Mouse (Mus musculus) hindbrain, embryonic 14.5 days (tissue): ENCODE measurements around the gene Hsf2bp. TPM values are rescaled to one million over a fixed set of nuclear protein-coding genes. Genes with fewer than 3 reads are reported as not detected.
"Not testable (repeated sequence)": the region's sequence is repeated elsewhere in the genome, so short reads cannot be mapped to it uniquely, and the experiment has no call there.

Source experiments
- ATAC-seq: fragments of 200-750 bp; cut with Nextera tagmentation; 2 replicates; pipeline ENCODE4 v1.8.0; 2017; ENCODE audit warnings: moderate number of reproducible peaks, mild to moderate bottlenecking, moderate TSS enrichment, moderate library complexity; ENCODE audit not compliant: low FRiP score
- DNase-seq: peaks from one replicate; pipeline ENCODE4 v3.0.0-alpha.2; 2015; ENCODE audit warnings: low spot score
- H3K27ac ChIP-seq: fragments of 300-500 bp; sonication (generic); 2 replicates; pipeline ENCODE4 v1.5.1; 2014; ENCODE audit warnings: mild to moderate bottlenecking, moderate library complexity
- H3K27me3 ChIP-seq: fragments of 300-500 bp; sonication (generic); 2 replicates; pipeline ENCODE4 v1.6.1; 2014; ENCODE audit warnings: mild to moderate bottlenecking, low read length, mixed read lengths; ENCODE audit not compliant: control insufficient read depth, insufficient read depth
- H3K36me3 ChIP-seq: fragments of 300-500 bp; sonication (generic); replicated peaks from 2 replicates; pipeline ENCODE4 v1.6.1; 2014; ENCODE audit not compliant: control insufficient read depth, insufficient read depth
- H3K4me1 ChIP-seq: fragments of 300-500 bp; sonication (generic); replicated peaks from 2 replicates; pipeline ENCODE4 v1.6.1; 2014; ENCODE audit warnings: antibody characterized with exemption, low read length, mixed read lengths; ENCODE audit not compliant: control insufficient read depth, insufficient read depth
- H3K4me2 ChIP-seq: fragments of 300-500 bp; sonication (generic); replicated peaks from 2 replicates; pipeline ENCODE4 v1.6.1; 2014; ENCODE audit warnings: mild to moderate bottlenecking, moderate library complexity
- H3K4me3 ChIP-seq: fragments of 300-500 bp; sonication (generic); replicated peaks from 2 replicates; pipeline ENCODE4 v1.5.1; 2014; ENCODE audit warnings: mild to moderate bottlenecking, low read length
- H3K9ac ChIP-seq: fragments of 300-500 bp; sonication (generic); 2 replicates; pipeline ENCODE4 v1.6.1; 2014
- H3K9me3 ChIP-seq: fragments of 300-500 bp; sonication (generic); 2 replicates; pipeline ENCODE4 v1.6.1; 2016; ENCODE audit warnings: low read length; ENCODE audit not compliant: control insufficient read depth
- WGBS: fragments of 180-500 bp; shearing (Covaris S2); extraction: QIAGEN DNeasy Blood & Tissue Kit; methylation state at CpG from one replicate; pipeline ENCODE4 v1.1.7; 2014; 5-methylcytosine and 5-hydroxymethylcytosine counted together
- polyA plus RNA-seq: library from polyadenylated mRNA; unstranded; fragments of >200 nt; fragmentation: Nextera tagmentation; extraction: Ambion mirVana; gene quantifications from 2 replicates; pipeline ENCODE4 v1.2.1, GENCODE M21; 2014

The Hsf2bp gene
- 0.59 and 0.82 TPM in 2 replicates for polyA plus RNA-seq

DNA sequence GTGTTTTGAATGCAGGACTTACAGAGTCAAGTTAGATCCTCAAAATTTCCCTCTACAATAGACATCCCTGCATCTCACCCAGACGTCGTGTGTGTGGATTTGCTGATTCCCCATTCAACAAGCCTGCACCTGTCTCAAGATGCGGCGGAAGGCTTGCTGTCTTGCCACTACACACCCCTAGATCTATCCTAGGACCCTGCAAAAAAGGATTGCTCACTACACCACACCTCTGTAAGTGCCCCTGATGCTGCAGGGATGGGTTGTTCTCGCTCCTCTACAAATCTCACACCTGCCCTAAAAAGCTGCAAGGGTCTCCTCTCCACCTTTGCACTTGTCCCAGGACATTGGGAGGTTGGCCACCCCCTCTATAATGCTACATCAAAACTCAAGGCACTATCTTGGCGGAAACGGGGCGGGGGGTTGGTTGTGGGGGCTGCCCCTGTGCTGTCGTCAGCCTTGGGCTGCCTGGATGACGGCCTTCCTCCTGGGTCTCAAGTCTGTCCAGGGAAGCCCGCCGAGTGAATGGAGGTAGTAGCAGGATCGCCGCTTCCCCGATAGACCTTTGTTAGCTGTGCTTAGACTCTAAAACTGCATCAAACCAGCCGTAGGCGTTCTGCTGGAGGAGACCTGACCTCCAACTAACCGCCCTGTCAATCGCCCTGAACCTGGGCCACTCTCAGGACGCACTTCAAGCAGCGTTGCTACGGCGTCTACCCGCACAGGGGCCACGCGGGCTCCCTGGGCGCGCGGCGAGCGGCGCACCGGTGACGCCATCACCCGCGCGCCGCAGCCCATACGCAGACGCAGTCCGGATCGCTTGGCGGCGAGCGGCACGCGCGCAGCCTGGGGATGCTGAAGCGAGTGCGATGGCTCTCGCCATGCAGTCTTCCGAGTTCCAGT, at the start of gene Hsf2bp, which contains the start of gene Rrp1b:
Hsf2bp (minus strand) TSS at position 741 of the 900 bp plus-strand sequence.
Rrp1b (plus strand) TSS at position 492 of the 900 bp plus-strand sequence.
- ATAC-seq (peak; percentile 97), DNase-seq (peak; percentile 92)
- peak within 1 kb of the TSS; percentile 72 for H3K4me3 ChIP-seq
- no peaks in the 10 kb centered on the region; the same call in 1 of the 2 replicates for H3K36me3 ChIP-seq
- no peaks in the 10 kb centered on the region for H3K27me3 ChIP-seq
- 6% methylated on average over 52 of the region's 52 CpGs for WGBS
- H3K4me2 ChIP-seq, result peak within 1 kb of the TSS; percentile 94
- H3K9ac ChIP-seq, result peak within 1 kb of the TSS; percentile 83
- peaks cover 13% of the 10 kb centered on the region for H3K4me1 ChIP-seq
- no peaks in the 10 kb centered on the region for H3K9me3 ChIP-seq
- peak within 1 kb of the TSS; percentile 84 for H3K27ac ChIP-seq

DNA sequence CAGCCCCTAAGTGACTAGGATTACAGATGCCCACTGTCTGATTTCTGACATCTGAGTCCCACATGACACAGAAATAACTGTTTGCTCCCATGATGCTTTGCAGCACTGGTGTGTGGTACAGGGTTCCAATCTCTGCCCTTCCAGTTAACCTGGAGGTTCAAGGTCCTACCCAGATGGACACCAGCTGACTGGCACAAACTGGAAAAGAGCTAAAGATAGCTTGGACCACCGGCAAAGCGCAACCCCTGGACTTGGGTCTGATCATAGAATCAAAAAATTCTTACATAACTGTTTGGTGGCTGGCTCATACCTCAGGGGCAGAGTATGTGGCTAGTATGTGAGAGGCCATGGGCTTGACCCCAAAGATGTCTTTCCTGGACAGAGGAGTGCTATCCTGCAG, 47.2 kb upstream of the Hsf2bp start:
- no peak for ATAC-seq
- 95% methylated on average over 2 of the region's 2 CpGs for WGBS
- Histone ChIP-seq H3K36me3 (no peaks in the 10 kb centered on the region), H3K4me1 (no peaks in the 10 kb centered on the region), H3K27ac (no peak overlapping the region), H3K9me3 (no peaks in the 10 kb centered on the region), H3K4me2 (no peak overlapping the region), H3K9ac (no peak overlapping the region), H3K4me3 (no peak overlapping the region), H3K27me3 (no peaks in the 10 kb centered on the region)
- DNase-seq, result no peak

DNA sequence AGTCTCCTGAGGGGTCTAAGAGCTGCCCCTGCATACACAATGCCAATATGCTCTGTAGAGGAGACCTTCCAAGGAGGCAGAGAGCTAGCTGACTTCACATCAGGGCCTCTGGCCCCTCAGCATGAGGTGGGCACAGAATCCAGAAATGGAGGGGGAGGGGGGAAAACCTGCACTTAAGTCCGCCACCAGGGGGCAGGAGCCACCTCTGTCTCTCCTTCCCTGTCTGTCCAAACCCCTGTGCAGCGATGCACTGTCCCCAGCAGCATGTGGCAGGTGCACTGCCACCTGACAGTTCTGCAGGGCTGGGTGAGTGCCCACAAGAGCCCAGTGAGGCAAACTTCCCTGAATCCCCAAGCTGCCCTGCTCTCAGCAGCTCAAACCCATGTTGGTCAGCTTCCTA, 39.0 kb upstream of the Hsf2bp start:
- ATAC-seq (no peak), DNase-seq (peak; percentile 72)
- no peak overlapping the region for H3K4me3 ChIP-seq
- H3K27me3 ChIP-seq, result no peaks in the 10 kb centered on the region
- 0 out of 2 replicates have a peak, but pooled peaks cover 4% of the 10 kb centered on the region for H3K4me1 ChIP-seq
- no peak overlapping the region for H3K9ac ChIP-seq
- H3K27ac ChIP-seq, result no peak overlapping the region
- H3K4me2 ChIP-seq, result no peak overlapping the region
- no peaks in the 10 kb centered on the region for H3K36me3 ChIP-seq
- WGBS, result 0% methylated on average over 2 of the region's 2 CpGs
- H3K9me3 ChIP-seq, result no peaks in the 10 kb centered on the region

DNA sequence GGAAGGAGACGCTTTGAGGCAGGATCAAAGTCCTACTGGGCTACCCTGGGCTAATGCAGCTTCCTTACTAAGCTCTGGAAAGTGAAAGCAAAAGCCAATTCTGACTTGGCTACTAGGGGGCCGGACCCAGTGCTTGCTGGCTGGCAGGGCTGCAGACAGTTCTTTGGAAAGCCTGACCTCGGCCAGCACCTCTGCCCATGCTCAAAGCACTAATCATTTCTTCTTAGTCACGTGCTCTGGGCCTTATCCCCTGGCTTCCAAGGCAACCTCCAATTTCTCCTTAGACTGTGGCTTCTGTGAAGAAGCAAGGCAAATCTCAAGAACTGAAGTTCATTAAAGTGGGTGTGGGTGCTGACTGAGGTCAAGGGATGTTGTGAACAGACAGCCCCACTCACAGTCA, 38.5 kb upstream of the Hsf2bp start:
- Histone ChIP-seq H3K9me3 (no peaks in the 10 kb centered on the region), H3K4me2 (no peak overlapping the region), H3K4me1 (0 out of 2 replicates have a peak, but pooled peaks cover 4% of the 10 kb centered on the region), H3K36me3 (no peaks in the 10 kb centered on the region), H3K27ac (no peak overlapping the region), H3K4me3 (no peak overlapping the region), H3K27me3 (no peaks in the 10 kb centered on the region), H3K9ac (no peak overlapping the region)
- DNase-seq (no peak), ATAC-seq (no peak)
- 68% methylated on average over 4 of the region's 4 CpGs for WGBS

DNA sequence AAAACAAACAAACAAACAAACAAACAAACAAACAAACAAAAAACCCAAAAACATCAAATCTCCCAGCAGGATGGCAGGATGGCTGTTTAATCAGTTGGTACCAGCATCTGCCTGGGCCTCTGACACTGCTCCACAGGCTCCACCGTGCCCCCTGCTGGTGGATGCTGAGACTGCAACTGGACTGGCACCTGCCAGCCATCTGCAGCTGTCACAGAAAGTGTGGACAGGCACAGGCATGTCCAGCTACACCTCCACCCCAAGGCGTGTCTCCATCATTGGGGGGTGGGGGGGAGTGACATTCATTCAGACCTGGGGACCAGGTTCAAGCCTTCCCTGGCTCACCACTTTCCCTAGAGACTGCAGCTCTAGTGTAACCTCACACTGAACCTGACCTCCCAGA, 37.2 kb upstream of the Hsf2bp start:
- H3K36me3 ChIP-seq, result no peaks in the 10 kb centered on the region
- peak; percentile 57; the same call in 1 of the 2 replicates for ATAC-seq
- no peak overlapping the region for H3K4me3 ChIP-seq

DNA sequence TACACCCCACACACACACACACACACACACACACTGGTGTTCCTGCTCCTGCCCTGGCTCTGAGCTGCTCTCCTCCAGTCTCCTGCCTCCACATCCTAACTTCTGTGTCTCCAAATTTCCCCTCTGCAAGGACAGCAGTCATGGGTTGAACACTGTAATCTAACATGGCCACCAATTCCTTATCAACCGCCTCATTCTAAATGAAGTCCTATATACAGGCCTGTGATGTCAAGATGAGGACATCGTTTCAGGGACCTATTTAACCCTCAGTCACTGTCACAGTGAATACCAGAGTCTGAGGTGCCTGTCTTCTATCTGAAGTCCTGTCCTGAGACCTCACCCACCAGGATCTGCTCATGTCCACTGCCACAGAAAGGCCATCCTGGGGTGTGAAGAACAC, 32.7 kb upstream of the Hsf2bp start:
- H3K27ac ChIP-seq, result no peak overlapping the region
- H3K9ac ChIP-seq, result no peak overlapping the region
- no peaks in the 10 kb centered on the region for H3K27me3 ChIP-seq
- no peaks in the 10 kb centered on the region for H3K4me1 ChIP-seq
- H3K4me3 ChIP-seq, result no peak overlapping the region
- 93% methylated on average over 2 of the region's 2 CpGs for WGBS
- DNase-seq (no peak), ATAC-seq (no peak)
- no peaks in the 10 kb centered on the region for H3K36me3 ChIP-seq
- H3K4me2 ChIP-seq, result no peak overlapping the region
- H3K9me3 ChIP-seq, result no peaks in the 10 kb centered on the region

More for the DNA sequence above, 37.2 kb upstream of the Hsf2bp start:
- Histone ChIP-seq H3K4me2 (no peak overlapping the region), H3K9ac (no peak overlapping the region), H3K27ac (no peak overlapping the region), H3K9me3 (no peaks in the 10 kb centered on the region), H3K27me3 (no peaks in the 10 kb centered on the region), H3K4me1 (0 out of 2 replicates have a peak, but pooled peaks cover 4% of the 10 kb centered on the region)
- WGBS, result 5% methylated on average over 2 of the region's 2 CpGs
- peak; percentile 78 for DNase-seq

DNA sequence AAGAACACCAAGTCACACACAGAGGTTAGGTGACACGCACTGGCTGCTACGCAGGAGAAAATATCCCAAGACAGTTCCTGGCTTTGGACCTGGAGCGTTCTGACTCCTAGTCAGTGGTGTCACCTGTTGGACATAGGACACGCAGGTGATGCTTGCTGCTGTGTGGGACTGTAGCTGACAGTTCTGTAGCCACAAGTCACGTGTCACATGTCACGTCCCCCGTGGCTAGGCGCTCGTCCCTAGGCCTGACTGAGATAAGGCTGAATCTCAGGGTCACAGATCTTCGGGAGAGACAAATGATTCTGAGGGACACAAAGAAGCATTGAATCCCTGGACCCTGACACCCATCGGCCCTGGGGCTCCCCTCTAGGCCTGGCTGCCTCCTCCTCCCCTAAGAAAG, 32.2 kb upstream of the Hsf2bp start:
- Histone ChIP-seq H3K27ac (no peak overlapping the region), H3K4me3 (no peak overlapping the region), H3K36me3 (no peaks in the 10 kb centered on the region), H3K9ac (no peak overlapping the region), H3K27me3 (no peaks in the 10 kb centered on the region), H3K4me1 (no peaks in the 10 kb centered on the region), H3K9me3 (no peaks in the 10 kb centered on the region), H3K4me2 (no peak overlapping the region)
- DNase-seq (no peak), ATAC-seq (no peak)
- WGBS, result 90% methylated on average over 11 of the region's 11 CpGs

DNA sequence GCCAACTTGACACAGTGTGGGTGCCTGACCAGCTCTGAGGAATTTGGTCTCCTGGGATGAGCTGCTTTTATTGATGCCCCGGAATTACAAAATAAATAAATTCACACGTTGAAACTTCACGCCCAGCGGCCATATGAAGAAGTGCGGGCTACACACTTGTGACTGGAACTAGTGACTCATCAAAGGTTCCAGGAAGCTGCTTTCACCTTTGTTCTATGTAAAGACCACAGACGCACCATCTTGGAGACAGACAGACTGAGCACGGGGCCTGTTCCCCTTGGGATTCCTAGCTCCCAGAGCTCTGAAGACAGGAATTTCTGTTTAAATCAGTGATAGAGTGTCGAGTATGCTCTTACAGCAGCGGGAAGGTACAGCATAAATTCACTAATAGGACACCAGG, 31.4 kb upstream of the Hsf2bp start:
- ATAC-seq, result no peak
- 76% methylated on average over 9 of the region's 9 CpGs for WGBS
- Histone ChIP-seq H3K4me1 (no peaks in the 10 kb centered on the region), H3K9ac (no peak overlapping the region), H3K4me3 (no peak overlapping the region), H3K9me3 (no peaks in the 10 kb centered on the region), H3K27ac (no peak overlapping the region), H3K27me3 (no peaks in the 10 kb centered on the region), H3K4me2 (no peak overlapping the region), H3K36me3 (no peaks in the 10 kb centered on the region)
- no peak for DNase-seq

DNA sequence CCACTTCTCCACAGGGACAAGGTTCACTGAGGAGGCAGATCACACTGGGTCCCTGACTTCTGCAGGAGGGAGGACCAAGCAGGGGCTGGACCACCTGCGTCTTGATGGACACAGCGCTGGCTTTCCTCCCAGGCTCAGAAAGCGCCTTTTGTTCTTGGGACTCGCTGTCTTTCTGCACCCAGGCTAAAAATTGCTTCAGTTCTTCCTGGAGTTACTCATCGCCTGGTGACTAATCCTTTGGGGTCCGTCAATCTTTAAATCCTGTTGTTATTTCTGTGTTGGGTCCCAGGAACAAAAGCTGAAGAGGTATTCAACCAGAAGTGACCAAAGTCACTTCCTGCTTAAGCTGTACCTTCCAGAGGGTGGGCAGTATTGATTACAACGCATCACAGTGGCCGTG, 28.6 kb upstream of the Hsf2bp start:
- not testable (repeated sequence) for H3K4me3 ChIP-seq, H3K4me2 ChIP-seq, DNase-seq, H3K27ac ChIP-seq, H3K4me1 ChIP-seq, H3K27me3 ChIP-seq, H3K9me3 ChIP-seq, H3K9ac ChIP-seq, ATAC-seq
- peaks cover 27% of the 10 kb centered on the region for H3K36me3 ChIP-seq
- WGBS, result 65% methylated on average over 8 of the region's 8 CpGs
